Mouse (Mus musculus) embryonic facial prominence, embryonic 14.5 days (tissue): ENCODE data around the gene Mrps34. TPM values are rescaled to one million over a fixed set of nuclear protein-coding genes. Genes with fewer than 3 reads are reported as not detected.

Source experiments
- ATAC-seq: fragments of 200-750 bp; cut with Nextera tagmentation; 2 replicates; pipeline ENCODE4 v1.8.0; 2017; ENCODE audit warnings: low read depth, moderate number of reproducible peaks, moderate TSS enrichment
- DNase-seq: peaks from one replicate; pipeline ENCODE4 v3.0.0-alpha.2; 2015; ENCODE audit warnings: low spot score
- H3K27ac ChIP-seq: fragments of 300-500 bp; sonication (generic); replicated peaks from 2 replicates; pipeline ENCODE4 v1.5.1; 2014; ENCODE audit warnings: low read depth, mild to moderate bottlenecking, low read length, moderate library complexity
- H3K27me3 ChIP-seq: fragments of 300-500 bp; sonication (generic); replicated peaks from 2 replicates; pipeline ENCODE4 v1.6.1; 2014; ENCODE audit warnings: low read length; ENCODE audit not compliant: control insufficient read depth, insufficient read depth
- H3K36me3 ChIP-seq: fragments of 300-500 bp; sonication (generic); 2 replicates; pipeline ENCODE4 v1.6.1; 2014; ENCODE audit warnings: low read length, mixed read lengths; ENCODE audit not compliant: control insufficient read depth, insufficient read depth
- H3K4me1 ChIP-seq: fragments of 300-500 bp; sonication (generic); 2 replicates; pipeline ENCODE4 v1.6.1; 2014; ENCODE audit warnings: antibody characterized with exemption, low read length; ENCODE audit not compliant: control insufficient read depth, insufficient read depth
- H3K4me2 ChIP-seq: fragments of 300-500 bp; sonication (generic); 2 replicates; pipeline ENCODE4 v1.6.1; 2014; ENCODE audit warnings: low read depth, mild to moderate bottlenecking, low read length, moderate library complexity, mixed read lengths
- H3K4me3 ChIP-seq: fragments of 300-500 bp; sonication (generic); 2 replicates; pipeline ENCODE4 v1.5.1; 2014; ENCODE audit warnings: low read depth, mild to moderate bottlenecking, low read length
- H3K9ac ChIP-seq: fragments of 300-500 bp; sonication (generic); 2 replicates; pipeline ENCODE4 v1.6.1; 2014; ENCODE audit warnings: low read depth, mild to moderate bottlenecking, low read length, moderate library complexity, mixed read lengths
- H3K9me3 ChIP-seq: fragments of 300-500 bp; sonication (generic); 2 replicates; pipeline ENCODE4 v1.6.1; 2016; ENCODE audit warnings: low read length; ENCODE audit not compliant: control insufficient read depth
- WGBS: fragments of 180-500 bp; shearing (Covaris S2); extraction: QIAGEN DNeasy Blood & Tissue Kit; methylation state at CpG from one replicate; pipeline ENCODE4 v1.1.7; 2014; 5-methylcytosine and 5-hydroxymethylcytosine counted together
- polyA plus RNA-seq: library from polyadenylated mRNA; unstranded; fragments of >200 nt; fragmentation: Nextera tagmentation; extraction: Ambion mirVana; gene quantifications from 2 replicates; pipeline ENCODE4 v1.2.1, GENCODE M21; 2014

Gene Mrps34
- 78.5 and 78.7 TPM in 2 replicates for polyA plus RNA-seq

DNA sequence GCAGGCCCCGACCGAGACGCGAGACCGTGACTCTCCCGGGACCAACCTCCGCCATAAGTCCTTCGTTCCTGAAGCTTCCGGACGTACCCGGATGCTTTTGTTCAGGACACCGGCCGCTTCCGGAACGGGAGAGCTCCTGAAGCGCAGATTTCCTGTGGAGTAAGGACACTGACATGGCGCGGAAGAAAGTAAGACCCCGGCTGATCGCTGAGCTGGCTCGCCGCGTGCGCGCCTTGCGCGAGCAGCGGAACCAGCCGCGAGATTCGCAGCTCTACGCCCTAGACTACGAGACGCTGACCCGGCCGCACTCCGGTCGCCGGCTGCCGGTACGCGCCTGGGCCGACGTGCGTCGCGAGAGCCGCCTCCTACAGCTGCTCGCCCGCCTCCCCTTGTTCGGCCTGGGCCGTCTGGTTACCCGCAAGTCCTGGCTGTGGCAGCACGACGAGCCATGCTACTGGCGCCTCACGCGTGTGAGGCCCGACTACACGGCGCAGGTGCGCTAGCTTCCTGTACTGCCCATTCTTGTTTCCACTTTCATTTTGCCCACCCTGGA is at the start of gene Mrps34, which contains the start of gene Eme2:
Gene Mrps34 (plus strand): TSS at position 122 of the 553 bp plus-strand sequence.
Gene Eme2 (minus strand): TSS at position 93 of the 553 bp plus-strand sequence.
- ATAC-seq (peak; percentile 64), DNase-seq (peak; percentile 93)
- Histone ChIP-seq H3K27me3 (no peaks in the 10 kb centered on the region), H3K9me3 (no peaks in the 10 kb centered on the region), H3K4me3 (peak within 1 kb of the TSS; percentile 83), H3K4me2 (peak within 1 kb of the TSS; percentile 90), H3K9ac (peak within 1 kb of the TSS; percentile 90), H3K36me3 (peaks cover 62% of the 10 kb centered on the region), H3K4me1 (peaks cover 10% of the 10 kb centered on the region), H3K27ac (peak within 1 kb of the TSS; percentile 76)
- WGBS, result under 1% methylated on average over 32 of the region's 62 CpGs

DNA sequence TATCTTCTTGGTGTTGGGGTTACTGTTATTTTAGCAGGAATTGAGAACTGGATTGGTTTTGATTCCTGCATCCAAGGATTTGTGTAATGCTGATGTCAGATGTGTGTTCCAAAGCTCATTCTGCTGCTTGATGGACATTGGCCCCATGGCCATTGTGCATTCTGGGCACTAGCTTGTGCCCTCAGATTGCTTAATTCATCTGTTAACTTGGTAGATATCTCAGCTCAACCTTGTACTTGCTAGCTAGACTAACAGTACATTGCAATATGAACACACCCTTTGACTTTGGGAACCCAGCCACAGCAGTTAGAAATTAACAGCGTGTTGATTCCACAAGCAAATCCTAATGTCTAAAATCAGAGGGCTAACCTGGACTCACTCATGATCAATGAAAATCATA is 47.5 kb upstream of the Mrps34 start:
- Histone ChIP-seq H3K4me2 (no peak overlapping the region), H3K36me3 (no peaks in the 10 kb centered on the region), H3K27ac (no peak overlapping the region), H3K4me3 (no peak overlapping the region), H3K9ac (no peak overlapping the region), H3K9me3 (no peaks in the 10 kb centered on the region), H3K4me1 (peaks cover 13% of the 10 kb centered on the region), H3K27me3 (peaks cover 9% of the 10 kb centered on the region; the same call in 1 of the 2 replicates)
- ATAC-seq, result no peak
- no peak for DNase-seq
- WGBS, result 95% methylated on average over 1 of the region's 1 CpGs

DNA sequence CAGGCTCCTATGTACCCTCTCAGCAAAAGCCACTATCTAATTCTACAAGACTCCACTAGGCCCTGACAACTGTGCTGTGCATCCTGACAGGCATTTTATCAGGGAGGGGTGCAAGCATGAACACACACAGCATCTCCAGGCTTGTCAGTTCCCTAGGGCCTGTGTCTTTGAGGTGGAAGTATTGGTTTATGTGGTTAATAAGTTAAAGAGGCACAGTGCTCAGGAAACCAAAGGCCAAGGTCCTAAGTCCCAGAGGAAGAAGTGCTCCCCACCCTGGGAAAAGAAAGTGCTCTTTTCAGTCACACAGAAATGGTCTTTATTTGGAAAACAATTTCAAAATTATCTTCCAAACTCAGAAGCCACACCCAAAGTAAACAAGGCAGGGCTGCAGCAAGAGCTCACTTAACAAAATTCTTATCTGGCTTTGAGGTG is 46.3 kb upstream of the Mrps34 start:
- ATAC-seq (no peak), DNase-seq (no peak)
- peaks cover 10% of the 10 kb centered on the region for H3K36me3 ChIP-seq
- H3K4me1 ChIP-seq, result peaks cover 13% of the 10 kb centered on the region
- H3K4me2 ChIP-seq, result peak overlapping the region; percentile 65
- H3K27ac ChIP-seq, result no peak overlapping the region
- H3K9ac ChIP-seq, result no peak overlapping the region
- peak overlapping the region; percentile 88; the same call in 1 of the 2 replicates for H3K4me3 ChIP-seq
- H3K27me3 ChIP-seq, result peaks cover 9% of the 10 kb centered on the region; the same call in 1 of the 2 replicates
- H3K9me3 ChIP-seq, result no peaks in the 10 kb centered on the region

DNA sequence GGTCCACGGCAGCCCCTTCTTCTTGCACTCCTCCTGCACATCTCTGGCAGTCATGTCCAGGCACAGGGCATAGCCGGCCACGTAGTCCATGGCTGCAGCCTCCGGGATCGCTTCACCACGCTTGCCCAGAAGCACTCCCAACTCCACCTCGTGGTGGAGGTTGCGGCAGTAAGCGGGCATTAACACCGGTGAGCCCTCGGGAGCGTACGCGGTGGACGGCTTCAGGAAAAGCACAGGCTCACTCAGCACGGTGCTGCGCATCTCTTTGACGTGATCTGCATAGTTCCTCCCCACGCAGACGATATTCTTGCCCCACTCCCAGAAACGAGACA is 45.2 kb upstream of the Mrps34 start:
- ATAC-seq (peak; percentile 50; the same call in 1 of the 2 replicates), DNase-seq (no peak)
- H3K4me1 ChIP-seq, result peaks cover 13% of the 10 kb centered on the region
- peak overlapping the region; percentile 88 for H3K4me3 ChIP-seq
- no peaks in the 10 kb centered on the region for H3K9me3 ChIP-seq
- H3K9ac ChIP-seq, result peak overlapping the region; percentile 76
- H3K4me2 ChIP-seq, result peak overlapping the region; percentile 65
- H3K36me3 ChIP-seq, result peaks cover 17% of the 10 kb centered on the region
- peak overlapping the region; percentile 85 for H3K27ac ChIP-seq
- H3K27me3 ChIP-seq, result peaks cover 9% of the 10 kb centered on the region; the same call in 1 of the 2 replicates
- under 1% methylated on average over 18 of the region's 21 CpGs for WGBS

DNA sequence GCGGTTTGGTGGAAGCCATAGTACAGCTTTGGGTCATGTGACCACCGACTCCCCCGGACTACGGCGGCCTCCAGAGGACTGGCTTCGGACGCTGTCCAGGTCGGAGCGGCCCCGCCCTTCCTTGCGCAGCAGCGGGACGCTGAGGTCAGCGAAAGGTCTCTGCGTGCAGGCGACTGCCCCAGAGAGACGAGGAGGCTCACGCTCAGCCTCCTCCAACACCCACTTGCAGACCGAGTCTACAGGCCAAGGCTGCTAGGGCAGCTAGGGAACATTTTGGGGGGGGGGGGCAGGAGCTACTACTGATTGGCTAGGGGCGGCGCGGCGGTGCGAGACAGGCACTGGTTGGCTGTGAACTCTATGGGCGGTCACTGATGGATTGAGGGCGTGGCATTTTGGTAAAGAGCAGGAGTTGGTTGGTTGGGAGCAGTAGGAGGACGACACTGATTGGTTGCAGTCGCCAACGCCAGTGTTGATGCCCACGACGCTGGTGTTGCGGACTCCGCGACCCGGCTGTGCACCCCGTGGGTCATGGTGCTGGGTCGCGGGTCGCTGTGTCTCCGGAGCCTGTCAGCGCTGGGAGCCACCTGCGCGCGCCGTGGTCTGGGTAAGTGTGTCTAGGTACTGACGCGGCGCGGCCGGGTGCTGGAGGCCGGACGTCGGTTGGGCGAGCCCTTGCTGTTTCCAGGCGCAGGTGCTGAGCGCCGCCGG is 44.7 kb upstream of the Mrps34 start, which contains the start of gene Fahd1:
Gene Fahd1 (minus strand): TSS at position 300 of the 708 bp plus-strand sequence.
- H3K27ac ChIP-seq, result peak within 1 kb of the TSS; percentile 85
- ATAC-seq (peak; percentile 100), DNase-seq (peak; percentile 99)
- no peaks in the 10 kb centered on the region for H3K9me3 ChIP-seq
- H3K4me2 ChIP-seq, result peak within 1 kb of the TSS; percentile 65
- WGBS, result under 1% methylated on average over 51 of the region's 58 CpGs
- peaks cover 9% of the 10 kb centered on the region; the same call in 1 of the 2 replicates for H3K27me3 ChIP-seq
- peak within 1 kb of the TSS; percentile 76 for H3K9ac ChIP-seq
- H3K4me1 ChIP-seq, result peaks cover 13% of the 10 kb centered on the region
- H3K4me3 ChIP-seq, result peak within 1 kb of the TSS; percentile 88
- H3K36me3 ChIP-seq, result peaks cover 19% of the 10 kb centered on the region

DNA sequence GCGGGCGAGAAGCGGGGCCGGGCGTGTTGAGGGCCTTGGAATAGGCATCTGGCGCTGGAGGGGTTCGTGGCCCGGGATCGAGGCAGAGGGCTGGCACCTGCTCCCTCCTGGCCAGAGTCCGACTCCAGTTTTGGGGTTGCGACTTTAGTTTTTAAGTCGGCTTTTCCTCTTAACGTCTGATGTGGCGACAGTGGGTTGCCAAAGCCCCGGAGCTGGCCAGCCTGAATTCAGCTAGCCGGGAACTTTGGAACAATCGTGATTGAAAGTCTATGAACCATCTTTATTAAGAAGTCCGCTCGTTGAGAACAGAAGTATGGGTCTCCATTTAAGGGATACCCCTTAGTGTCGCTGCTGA is 44.2 kb upstream of the Mrps34 start:
- peak overlapping the region; percentile 88 for H3K4me3 ChIP-seq
- peaks cover 13% of the 10 kb centered on the region for H3K4me1 ChIP-seq
- DNase-seq (no peak), ATAC-seq (no peak)
- H3K27ac ChIP-seq, result no peak overlapping the region
- H3K27me3 ChIP-seq, result peaks cover 9% of the 10 kb centered on the region; the same call in 1 of the 2 replicates
- WGBS, result 3% methylated on average over 15 of the region's 20 CpGs
- peaks cover 22% of the 10 kb centered on the region for H3K36me3 ChIP-seq
- H3K4me2 ChIP-seq, result peak overlapping the region; percentile 65
- H3K9me3 ChIP-seq, result no peaks in the 10 kb centered on the region
- peak overlapping the region; percentile 72 for H3K9ac ChIP-seq

DNA sequence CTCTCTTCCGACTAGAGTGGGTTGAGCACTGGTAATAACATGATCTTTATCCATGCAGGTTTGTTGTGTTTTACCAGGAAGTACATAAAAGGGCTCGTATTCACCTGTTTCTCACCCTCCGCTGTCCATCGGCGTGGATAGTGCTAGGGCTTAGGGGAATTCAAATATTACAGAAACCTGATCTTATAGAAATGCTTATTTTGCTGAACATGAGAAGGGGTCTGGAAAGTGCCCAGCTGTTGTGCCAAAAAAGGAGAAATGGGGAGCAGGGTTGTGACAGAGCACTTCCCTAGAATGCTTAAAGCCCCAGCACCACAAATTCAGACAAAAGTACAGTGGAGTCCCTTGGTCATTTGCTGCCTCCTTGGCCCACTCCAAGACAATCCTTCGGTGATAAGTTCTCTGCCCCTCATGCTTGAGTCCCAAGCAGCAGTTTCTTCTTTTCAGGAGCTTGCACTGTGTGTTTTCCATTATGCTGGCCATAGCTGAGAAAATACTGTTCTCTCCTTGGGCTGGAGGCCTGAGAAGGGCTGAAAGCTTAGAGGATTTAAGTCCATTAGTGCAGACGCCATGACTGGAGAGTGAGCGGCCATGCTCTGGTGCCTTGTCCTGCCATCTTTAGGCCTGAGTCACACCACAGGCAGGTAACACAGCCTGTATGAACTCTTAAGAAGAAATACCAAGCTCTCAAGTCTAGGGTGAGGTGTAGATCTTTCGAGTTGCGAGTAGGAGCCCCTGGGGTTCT is 43.4 kb upstream of the Mrps34 start:
- 74% methylated on average over 10 of the region's 10 CpGs for WGBS
- peak overlapping the region; percentile 72 for H3K9ac ChIP-seq

DNA sequence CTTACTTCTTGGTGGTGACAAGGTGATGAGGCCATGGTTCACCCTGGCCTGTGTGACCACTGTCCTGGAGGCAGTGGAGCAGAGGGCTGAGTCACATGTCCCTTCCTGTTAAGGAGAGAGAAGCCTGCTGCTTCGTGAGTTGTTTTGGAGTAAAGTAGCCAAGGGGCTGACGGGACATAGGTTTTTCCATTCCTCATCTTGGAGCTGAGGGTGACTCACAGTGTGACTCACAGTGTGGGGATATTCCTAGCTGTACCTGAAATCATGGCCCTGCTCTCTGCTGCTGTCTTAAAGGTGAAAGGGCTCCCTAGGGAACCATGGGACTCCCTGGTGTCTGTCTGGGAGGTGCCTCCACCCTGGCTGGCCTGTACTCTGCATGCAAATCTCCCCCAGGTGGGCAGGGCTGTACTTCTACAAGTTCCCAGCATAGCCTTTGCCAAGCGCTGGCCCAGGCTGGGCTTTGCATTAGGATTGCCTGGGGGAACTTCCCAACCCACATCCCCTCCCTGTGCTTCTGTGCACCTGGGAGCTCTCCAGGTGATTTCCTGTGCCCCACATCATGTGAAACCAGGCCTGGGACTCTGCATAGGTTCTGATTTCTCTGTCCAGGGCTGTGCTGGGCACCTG is 39.0 kb upstream of the Mrps34 start:
- Histone ChIP-seq H3K4me3 (no peak overlapping the region), H3K9me3 (no peaks in the 10 kb centered on the region), H3K4me2 (no peak overlapping the region), H3K27me3 (peaks cover 9% of the 10 kb centered on the region; the same call in 1 of the 2 replicates), H3K36me3 (peaks cover 37% of the 10 kb centered on the region), H3K9ac (no peak overlapping the region), H3K27ac (no peak overlapping the region), H3K4me1 (peaks cover 4% of the 10 kb centered on the region; the same call in 1 of the 2 replicates)
- no peak for DNase-seq
- no peak for ATAC-seq
- 86% methylated on average over 3 of the region's 3 CpGs for WGBS

More for the DNA sequence above, 43.4 kb upstream of the Mrps34 start:
- Histone ChIP-seq H3K9me3 (no peaks in the 10 kb centered on the region), H3K36me3 (peaks cover 24% of the 10 kb centered on the region), H3K4me1 (peaks cover 13% of the 10 kb centered on the region), H3K27ac (no peak overlapping the region), H3K27me3 (peaks cover 9% of the 10 kb centered on the region; the same call in 1 of the 2 replicates), H3K4me3 (peak overlapping the region; percentile 88), H3K4me2 (peak overlapping the region; percentile 65)
- DNase-seq, result no peak
- no peak for ATAC-seq
